Mouse (Mus musculus): ENCODE results near the gene B230118H07Rik.

B230118H07Rik gene

GRCm38 (mm10) chr2:101520503-101520902, 128.8 kb downstream of the B230118H07Rik start:
- no peak for DNase-seq (ENCODE audit: low spot score)

- no peak for DNase-seq (ENCODE audit: low spot score)
These were observed 129.4 kb downstream of the B230118H07Rik start for GRCm38 (mm10) chr2:101519928-101520327.
